Mouse (Mus musculus) cerebellum, postnatal 4 days (tissue): ENCODE results near the gene Hoxd12.

Experiments
- DNase-seq, 2 experiments: peaks; one replicate each; pipeline ENCODE4 v3.0.0; 2022; ENCODE audit warnings: low spot score in 2 of 2, mixed read lengths in 1 of 2

The Hoxd12 gene

GRCm38 (mm10) chr2:74709465-74710419, 34.9 kb downstream of the Hoxd12 start:
- DNase-seq: no peak

- no peak for DNase-seq
These were observed 36.2 kb downstream of the Hoxd12 start for GRCm38 (mm10) chr2:74710929-74711543.

- DNase-seq: no peak
These were observed 37.2 kb downstream of the Hoxd12 start, which contains the start of the genes Hoxd3 and Hoxd4 for GRCm38 (mm10) chr2:74711721-74712621. Gene Hoxd3 (plus strand): TSS chr2:74711927. Gene Hoxd4 (plus strand): TSS chr2:74711929.

- no peak for DNase-seq
These were observed 38.7 kb downstream of the Hoxd12 start for GRCm38 (mm10) chr2:74713239-74714150.

- DNase-seq: no peak
These were observed 39.5 kb downstream of the Hoxd12 start for GRCm38 (mm10) chr2:74714156-74714789.

GRCm38 (mm10) chr2:74714881-74715280, 40.1 kb downstream of the Hoxd12 start:
- DNase-seq: no peak

- peak; percentile 90 to 92 for DNase-seq
These were observed 40.9 kb downstream of the Hoxd12 start for GRCm38 (mm10) chr2:74715504-74716241.

GRCm38 (mm10) chr2:74720384-74720783, 45.6 kb downstream of the Hoxd12 start:
- DNase-seq: no peak

- no peak for DNase-seq
These were observed 46.2 kb downstream of the Hoxd12 start for GRCm38 (mm10) chr2:74720955-74721491.

GRCm38 (mm10) chr2:74721882-74722281, 47.1 kb downstream of the Hoxd12 start:
- no peak for DNase-seq

- no peak for DNase-seq
These were observed 48.1 kb downstream of the Hoxd12 start for GRCm38 (mm10) chr2:74722949-74723348.

- peak in 1 of 2 experiments; percentile 12 for DNase-seq
These were observed 49.6 kb downstream of the Hoxd12 start for GRCm38 (mm10) chr2:74724244-74725015.

- DNase-seq: peak in 1 of 2 experiments; percentile 21
These were observed 50.4 kb downstream of the Hoxd12 start for GRCm38 (mm10) chr2:74725171-74725570.

GRCm38 (mm10) chr2:74726551-74726950, 51.7 kb downstream of the Hoxd12 start, which contains the start of gene Gm28230:
Gene Gm28230 (plus strand): TSS chr2:74726728.
- DNase-seq: peak in 1 of 2 experiments; percentile 20

GRCm38 (mm10) chr2:74726973-74727639, 52.3 kb downstream of the Hoxd12 start:
- DNase-seq: peak in 1 of 2 experiments; percentile 19
